Mouse (Mus musculus) small intestine, adult 2 months (tissue): ENCODE measurements around the gene Iffo1. TPM values are rescaled to one million over a fixed set of nuclear protein-coding genes. Genes with fewer than 3 reads are reported as not detected.

Experiments
- H3K27ac ChIP-seq: fragments of 200-500 bp; 2 replicates; pipeline ENCODE4 v1.5.1; 2012; ENCODE audit warnings: low read depth, low read length, control low read depth, inconsistent platforms; ENCODE audit not compliant: insufficient read depth
- H3K27me3 ChIP-seq: fragments of 200-500 bp; 2 replicates; pipeline ENCODE4 v1.6.1; 2012; ENCODE audit warnings: mild to moderate bottlenecking, moderate library complexity, low read length, inconsistent platforms; ENCODE audit not compliant: control insufficient read depth, insufficient read depth
- H3K36me3 ChIP-seq: fragments of 200-500 bp; 2 replicates; pipeline ENCODE4 v1.6.1; 2012; ENCODE audit warnings: mild to moderate bottlenecking, low read length, control low read depth, inconsistent platforms; ENCODE audit not compliant: control insufficient read depth, insufficient read depth
- H3K4me1 ChIP-seq: fragments of 200-500 bp; 2 replicates; pipeline ENCODE4 v1.6.1; 2012; ENCODE audit warnings: low read length, inconsistent platforms, mixed read lengths; ENCODE audit not compliant: control insufficient read depth, insufficient read depth, insufficient read length
- H3K4me3 ChIP-seq: fragments of 200-500 bp; 2 replicates; pipeline ENCODE4 v1.5.1; 2012; ENCODE audit warnings: low read depth, mild to moderate bottlenecking, control low read depth, inconsistent platforms, low read length, moderate library complexity
- CTCF ChIP-seq: fragments of 200-500 bp; IDR thresholded peaks from 2 replicates; pipeline ENCODE4 v1.5.1; 2012; ENCODE audit warnings: low read depth, mild to moderate bottlenecking, control low read depth, inconsistent platforms, low read length, moderate library complexity, mixed read lengths; ENCODE audit not compliant: insufficient replicate concordance, insufficient read length; ENCODE audit errors: extremely low read depth
- POLR2A ChIP-seq: fragments of 200-500 bp; IDR thresholded peaks from 2 replicates; pipeline ENCODE4 v1.6.1; 2012; ENCODE audit warnings: low read depth, mild to moderate bottlenecking, control low read depth, inconsistent platforms, low read length, moderate library complexity
- WGBS: fragments of 180-500 bp; shearing (Covaris S2); methylation state at CpG from one replicate; pipeline ENCODE4 v1.1.7; 2018; 5-methylcytosine and 5-hydroxymethylcytosine counted together
- polyA plus RNA-seq: library from polyadenylated mRNA; depleted of rRNA; stranded (reverse); fragments of >200 nt; gene quantifications from 2 replicates; pipeline ENCODE4 v1.2.3, GENCODE M21; 2012

Gene Iffo1
- polyA plus RNA-seq, 1 experiment: 13.0 TPM

- TF ChIP-seq CTCF (no peak), POLR2A (no peak)
- H3K4me3 ChIP-seq: no peak overlapping the region
- H3K27ac ChIP-seq: no peak overlapping the region
- no peaks in the 10 kb centered on the region; the same call in 1 of the 2 replicates for H3K27me3 ChIP-seq
- H3K36me3 ChIP-seq: peaks cover 4% of the 10 kb centered on the region; the same call in 1 of the 2 replicates
- peaks cover 5% of the 10 kb centered on the region; the same call in 1 of the 2 replicates for H3K4me1 ChIP-seq
Measured at GRCm38 (mm10) chr6:125154550-125154949, 9.5 kb downstream of the Iffo1 start.

DNA sequence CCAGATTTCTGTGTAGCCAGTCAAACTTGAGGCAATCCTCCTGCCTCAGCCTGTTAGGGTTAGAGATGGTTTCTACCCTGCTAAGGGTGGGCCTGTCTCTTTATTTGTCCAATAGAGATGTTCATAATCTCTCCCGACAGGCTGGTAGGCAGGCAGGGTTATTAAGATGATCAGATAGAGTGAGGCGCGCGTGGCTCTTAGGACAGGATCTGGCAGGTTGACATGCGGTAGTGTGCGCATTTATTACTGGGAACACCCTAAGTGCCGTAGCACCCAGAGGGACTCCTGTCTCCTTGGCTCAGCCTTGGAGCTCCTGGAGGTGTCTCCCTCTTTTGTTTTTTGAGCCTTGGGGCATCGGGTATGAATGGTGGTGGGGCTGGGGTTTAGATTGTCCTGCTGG is 10.2 kb downstream of the Iffo1 start:
- Histone ChIP-seq H3K27me3 (no peaks in the 10 kb centered on the region; the same call in 1 of the 2 replicates), H3K4me1 (peaks cover 5% of the 10 kb centered on the region; the same call in 1 of the 2 replicates)
- 33% methylated on average over 8 of the region's 8 CpGs for WGBS

GRCm38 (mm10) chr6:125156491-125156890 is 11.4 kb downstream of the Iffo1 start:
- 70% methylated on average over 3 of the region's 3 CpGs for WGBS

More for the DNA sequence above, 10.2 kb downstream of the Iffo1 start:
- Histone ChIP-seq H3K4me3 (no peak overlapping the region), H3K27ac (no peak overlapping the region), H3K36me3 (peaks cover 8% of the 10 kb centered on the region; the same call in 1 of the 2 replicates)
- TF ChIP-seq CTCF (no peak), POLR2A (no peak)

GRCm38 (mm10) chr6:125156903-125157614 is 12.0 kb downstream of the Iffo1 start:
- Histone ChIP-seq H3K4me1 (peaks cover 14% of the 10 kb centered on the region), H3K36me3 (peaks cover 17% of the 10 kb centered on the region), H3K27me3 (no peaks in the 10 kb centered on the region; the same call in 1 of the 2 replicates), H3K4me3 (no peak overlapping the region), H3K27ac (no peak overlapping the region)
- TF ChIP-seq CTCF (no peak), POLR2A (no peak)
- 80% methylated on average over 7 of the region's 7 CpGs for WGBS

More at GRCm38 (mm10) chr6:125156491-125156890, 11.4 kb downstream of the Iffo1 start:
- H3K36me3 ChIP-seq: peaks cover 15% of the 10 kb centered on the region
- H3K4me1 ChIP-seq: peaks cover 14% of the 10 kb centered on the region
- no peak overlapping the region for H3K27ac ChIP-seq
- H3K4me3 ChIP-seq: no peak overlapping the region
- TF ChIP-seq CTCF: no peak
- TF ChIP-seq POLR2A: no peak
- no peaks in the 10 kb centered on the region; the same call in 1 of the 2 replicates for H3K27me3 ChIP-seq

DNA sequence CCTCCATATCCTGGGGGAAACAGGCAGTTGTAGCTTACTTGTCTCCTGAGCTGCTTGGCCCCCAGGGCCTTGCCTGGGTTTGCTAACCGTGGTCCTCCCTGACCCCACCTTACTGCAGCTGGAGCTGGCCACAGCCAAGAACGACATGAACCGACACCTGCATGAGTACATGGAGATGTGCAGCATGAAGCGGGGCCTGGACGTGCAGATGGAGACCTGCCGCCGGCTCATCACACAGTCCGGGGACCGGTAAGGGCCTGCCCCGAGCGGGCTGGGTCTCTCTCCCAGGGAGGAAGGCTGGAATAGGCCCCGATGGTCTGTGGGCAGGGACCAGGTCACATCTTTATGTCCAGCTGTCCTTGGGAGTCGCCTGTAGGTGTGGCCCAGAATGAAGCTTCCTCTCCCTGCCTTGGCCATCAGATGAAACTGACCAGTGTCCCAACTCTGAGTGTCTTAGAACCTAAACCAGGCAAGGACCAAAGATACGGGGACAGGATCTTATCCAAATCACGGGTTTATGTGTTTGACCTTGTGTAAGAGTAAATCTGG is 14.0 kb downstream of the Iffo1 start:
- H3K36me3 ChIP-seq: peaks cover 28% of the 10 kb centered on the region
- 86% methylated on average over 15 of the region's 15 CpGs for WGBS
- no peaks in the 10 kb centered on the region; the same call in 1 of the 2 replicates for H3K27me3 ChIP-seq
- H3K4me1 ChIP-seq: peaks cover 14% of the 10 kb centered on the region
- H3K27ac ChIP-seq: no peak overlapping the region
- TF ChIP-seq CTCF (no peak), POLR2A (no peak)
- no peak overlapping the region for H3K4me3 ChIP-seq

- Histone ChIP-seq H3K4me1 (peaks cover 14% of the 10 kb centered on the region), H3K27me3 (no peaks in the 10 kb centered on the region; the same call in 1 of the 2 replicates), H3K36me3 (peaks cover 30% of the 10 kb centered on the region), H3K4me3 (no peak overlapping the region), H3K27ac (no peak overlapping the region)
- WGBS: 89% methylated on average over 7 of the region's 7 CpGs
- TF ChIP-seq POLR2A (no peak), CTCF (no peak)
Measured at GRCm38 (mm10) chr6:125159773-125160557, 14.9 kb downstream of the Iffo1 start.
